Mouse (Mus musculus): ENCODE results near the gene Pex12.

Gene Pex12

GRCm38 (mm10) chr11:83302526-83303251 lies at the start of gene Pex12:
Gene Pex12 (minus strand): TSS chr11:83302586.
- DNase-seq (ENCODE audit: low read depth, low spot score): peak; percentile 97

GRCm38 (mm10) chr11:83341716-83342245 lies 39.4 kb upstream of the Pex12 start:
- DNase-seq (ENCODE audit: low read depth, low spot score): no peak

- no peak for DNase-seq (ENCODE audit: low read depth, low spot score)
Observed at GRCm38 (mm10) chr11:83339705-83340104, 37.3 kb upstream of the Pex12 start.

- DNase-seq (ENCODE audit: low read depth, low spot score): no peak
Observed at GRCm38 (mm10) chr11:83335826-83336225, 33.4 kb upstream of the Pex12 start.

- DNase-seq (ENCODE audit: low read depth, low spot score): peak; percentile 76
Observed at GRCm38 (mm10) chr11:83327427-83327826, 25.0 kb upstream of the Pex12 start.

GRCm38 (mm10) chr11:83326692-83327091 lies 24.3 kb upstream of the Pex12 start:
- DNase-seq (ENCODE audit: low read depth, low spot score): peak; percentile 31

GRCm38 (mm10) chr11:83319048-83319447 lies 16.7 kb upstream of the Pex12 start:
- no peak for DNase-seq (ENCODE audit: low read depth, low spot score)

- DNase-seq (ENCODE audit: low read depth, low spot score): no peak
Observed at GRCm38 (mm10) chr11:83312471-83312870, 10.1 kb upstream of the Pex12 start.

- no peak for DNase-seq (ENCODE audit: low read depth, low spot score)
Observed at GRCm38 (mm10) chr11:83306700-83307253, 4.4 kb upstream of the Pex12 start.

- DNase-seq (ENCODE audit: low read depth, low spot score): no peak
Observed at GRCm38 (mm10) chr11:83304485-83304884, 2.1 kb upstream of the Pex12 start.

- peak; percentile 29 for DNase-seq (ENCODE audit: low read depth, low spot score)
Observed at GRCm38 (mm10) chr11:83303751-83304150, 1.4 kb upstream of the Pex12 start.

- no peak for DNase-seq (ENCODE audit: low read depth, low spot score)
Observed at GRCm38 (mm10) chr11:83302124-83302523, 262 bp downstream of the Pex12 start.

- DNase-seq (ENCODE audit: low read depth, low spot score): peak; percentile 71
Observed at GRCm38 (mm10) chr11:83301431-83301831, 955 bp downstream of the Pex12 start.

GRCm38 (mm10) chr11:83299724-83300123 lies 2.7 kb downstream of the Pex12 start:
- DNase-seq (ENCODE audit: low read depth, low spot score): no peak

GRCm38 (mm10) chr11:83298225-83299195 lies 3.9 kb downstream of the Pex12 start, which contains the start of gene Ap2b1:
Gene Ap2b1 (plus strand): TSS chr11:83299024.
- peak; percentile 97 for DNase-seq (ENCODE audit: low read depth, low spot score)

- no peak for DNase-seq (ENCODE audit: low read depth, low spot score)
Observed at GRCm38 (mm10) chr11:83297816-83298215, 4.6 kb downstream of the Pex12 start.

GRCm38 (mm10) chr11:83294133-83294532 lies 8.3 kb downstream of the Pex12 start:
- DNase-seq (ENCODE audit: low read depth, low spot score): no peak

- no peak for DNase-seq (ENCODE audit: low read depth, low spot score)
Observed at GRCm38 (mm10) chr11:83293182-83293581, 9.2 kb downstream of the Pex12 start.

- peak; percentile 36 for DNase-seq (ENCODE audit: low read depth, low spot score)
Observed at GRCm38 (mm10) chr11:83292251-83292587, 10.2 kb downstream of the Pex12 start.

GRCm38 (mm10) chr11:83291375-83292250 lies 10.8 kb downstream of the Pex12 start:
- peak; percentile 98 for DNase-seq (ENCODE audit: low read depth, low spot score)

GRCm38 (mm10) chr11:83289633-83290032 lies 12.8 kb downstream of the Pex12 start:
- no peak for DNase-seq (ENCODE audit: low read depth, low spot score)

Measured in 3T3-L1 (cell line).